Mouse (Mus musculus) inflammation-experienced regulatory T-cells, adult 16 weeks (primary cell): ENCODE measurements around the gene Gzmc. TPM values are rescaled to one million over a fixed set of nuclear protein-coding genes. Genes with fewer than 3 reads are reported as not detected.

Experiments used
- polyA plus RNA-seq: library from polyadenylated mRNA; unstranded; fragments of 100-300 nt; shearing (Covaris generic); gene quantifications from one replicate; pipeline ENCODE4 v1.2.1, GENCODE M21; 2017

Gzmc gene
- polyA plus RNA-seq: 3.2 TPM

DNA sequence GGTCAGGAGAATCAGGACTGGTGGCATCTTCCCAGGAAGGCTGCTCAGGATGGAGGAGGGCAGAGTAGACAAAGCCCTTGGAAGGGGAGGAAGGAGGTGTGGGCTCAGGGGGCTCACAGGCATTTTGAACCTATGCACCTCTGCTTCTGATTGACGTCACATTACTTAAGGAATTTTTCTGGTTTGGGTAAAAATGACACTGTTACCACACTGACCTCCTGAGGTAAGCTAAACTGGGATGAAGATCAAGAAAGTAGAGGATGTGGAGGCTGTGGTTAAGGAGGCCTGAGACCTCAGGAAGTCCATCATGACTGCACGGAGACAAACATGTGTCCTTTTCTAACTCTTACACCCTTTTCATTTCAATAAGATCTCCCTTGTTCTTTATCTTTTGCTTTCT, at the start of gene Gzmc:
Gene Gzmc, minus strand, starts transcription at position 101 of the 400 bp plus-strand sequence.

DNA sequence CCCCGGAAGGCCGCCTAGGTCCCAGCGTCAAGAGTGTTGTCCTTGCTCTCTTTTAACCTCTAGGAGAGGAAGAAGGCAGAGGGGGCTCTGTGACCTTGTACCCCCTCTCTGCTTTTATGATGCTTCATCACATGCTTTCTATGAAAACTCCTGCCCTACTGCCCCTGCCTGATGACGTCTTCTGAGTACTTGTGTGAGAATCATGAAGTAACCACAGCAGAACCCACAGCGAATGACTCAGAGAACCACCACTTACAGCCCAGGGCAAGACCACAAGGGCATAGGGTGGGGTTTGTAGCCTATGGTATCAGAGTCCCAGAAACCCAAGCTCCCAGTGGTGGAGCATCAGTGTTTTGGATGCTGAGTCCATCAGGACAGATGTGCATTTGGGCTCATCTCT, 27.7 kb upstream of the Gzmc start, which contains the start of gene Gzmb:
Gene Gzmb, minus strand, starts transcription at position 108 of the 400 bp plus-strand sequence.

DNA sequence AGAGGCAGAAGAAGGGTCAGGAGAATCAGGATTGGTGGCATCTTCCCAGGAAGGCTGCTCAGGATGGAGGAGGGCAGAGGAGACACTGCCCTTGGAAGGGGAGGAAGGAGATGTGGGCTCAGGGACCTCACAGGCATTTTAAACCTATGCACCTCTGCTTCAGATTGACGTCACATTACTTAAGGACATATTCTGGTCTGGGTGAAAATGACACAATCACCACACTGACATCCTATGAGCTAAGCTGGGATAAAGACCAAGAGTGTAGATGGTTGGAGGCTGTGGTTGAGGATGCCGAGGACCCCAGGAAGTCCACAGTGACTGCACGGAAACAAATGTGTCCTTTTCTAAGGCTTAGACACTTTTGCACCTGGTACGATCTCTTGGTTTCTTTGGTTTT, 23.1 kb downstream of the Gzmc start, which contains the start of gene Gzmf:
Gene Gzmf, minus strand, starts transcription at position 101 of the 400 bp plus-strand sequence.

Other genes starting within 250 kb of the Gzmc start
- not detected for gene Mcpt1, start 216.7 kb downstream of the Gzmc start, polyA plus RNA-seq
- gene Mcpt9, start 204.2 kb downstream of the Gzmc start, polyA plus RNA-seq: not detected
- not detected for gene Mcpt2, start 192.6 kb downstream of the Gzmc start, polyA plus RNA-seq
- not detected for gene Mcpt4, start 172.3 kb downstream of the Gzmc start, polyA plus RNA-seq
- gene Mcpt8, start 149.4 kb downstream of the Gzmc start, polyA plus RNA-seq: not detected
- not detected for gene Ctsg, start 132.1 kb downstream of the Gzmc start, polyA plus RNA-seq
- not detected for gene Gzme, start 114.0 kb downstream of the Gzmc start, polyA plus RNA-seq
- gene Gzmd, start 102.0 kb downstream of the Gzmc start, polyA plus RNA-seq: not detected
- gene Gzmg, start 75.1 kb downstream of the Gzmc start, polyA plus RNA-seq: not detected
- gene Gzmn, start 60.1 kb downstream of the Gzmc start, polyA plus RNA-seq: not detected
- not detected for gene Gzmf, start 23.2 kb downstream of the Gzmc start, polyA plus RNA-seq
- gene Gzmb, start 27.6 kb upstream of the Gzmc start, polyA plus RNA-seq: 14.5 TPM
- not detected for gene Atp12a, start 130.4 kb upstream of the Gzmc start, polyA plus RNA-seq
- gene Rnf17, start 167.9 kb upstream of the Gzmc start, polyA plus RNA-seq: 1.5 TPM